Mouse (Mus musculus) embryo, embryonic 10.5 days (tissue): ENCODE data around the gene Rabl2.

Experiments
- DNase-seq: peaks from one replicate; pipeline ENCODE4 v3.0.0-alpha.2; 2015; ENCODE audit warnings: low spot score

Rabl2 gene

DNA sequence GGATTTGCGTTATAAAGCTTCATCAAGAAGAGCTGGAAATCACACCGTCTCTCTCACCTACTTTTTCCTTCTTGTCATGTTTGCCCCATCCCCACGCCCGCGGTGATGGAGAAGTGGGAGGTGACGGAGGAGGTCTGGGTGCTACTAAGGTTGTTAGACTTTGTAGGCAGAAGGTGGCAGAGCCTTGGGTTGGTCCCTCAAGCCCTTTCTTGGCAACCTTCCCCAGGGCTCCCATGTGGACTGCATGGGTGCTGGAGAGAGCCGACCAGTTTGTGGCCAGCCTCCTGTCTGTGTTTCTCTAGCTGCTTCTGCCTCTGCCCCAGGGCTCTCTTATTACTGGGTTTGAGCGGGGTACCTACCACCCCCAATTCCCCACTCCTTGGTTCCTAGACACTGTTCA lies 41.2 kb downstream of the Rabl2 start:
- no peak for DNase-seq

- DNase-seq, result no peak
Observed at GRCm38 (mm10) chr15:89548837-89549236, 42.9 kb downstream of the Rabl2 start.

DNA sequence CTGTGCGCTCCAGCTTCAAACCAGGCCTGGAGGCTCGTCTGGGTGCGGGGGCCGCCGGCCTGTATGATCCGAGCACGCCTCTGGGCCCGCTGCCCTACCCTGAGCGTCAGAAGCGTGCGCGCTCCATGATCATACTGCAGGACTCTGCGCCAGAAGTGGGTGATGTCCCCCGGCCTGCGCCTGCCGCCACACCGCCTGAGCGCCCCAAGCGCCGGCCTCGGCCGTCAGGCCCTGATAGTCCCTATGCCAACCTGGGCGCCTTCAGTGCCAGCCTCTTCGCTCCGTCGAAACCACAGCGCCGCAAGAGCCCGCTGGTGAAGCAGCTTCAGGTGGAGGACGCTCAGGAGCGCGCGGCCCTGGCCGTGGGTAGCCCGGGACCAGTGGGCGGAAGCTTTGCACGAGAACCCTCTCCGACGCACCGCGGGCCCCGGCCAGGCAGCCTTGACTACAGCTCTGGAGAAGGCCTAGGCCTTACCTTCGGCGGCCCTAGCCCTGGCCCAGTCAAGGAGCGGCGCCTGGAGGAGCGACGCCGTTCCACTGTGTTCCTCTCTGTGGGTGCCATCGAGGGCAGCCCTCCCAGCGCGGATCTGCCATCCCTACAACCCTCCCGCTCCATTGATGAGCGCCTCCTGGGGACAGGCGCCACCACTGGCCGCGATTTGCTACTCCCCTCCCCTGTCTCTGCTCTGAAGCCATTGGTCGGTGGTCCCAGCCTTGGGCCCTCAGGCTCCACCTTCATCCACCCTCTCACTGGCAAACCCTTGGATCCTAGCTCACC lies 43.7 kb downstream of the Rabl2 start:
- DNase-seq, result peak; percentile 84

- DNase-seq, result no peak
Observed at GRCm38 (mm10) chr15:89547321-89547720, 44.4 kb downstream of the Rabl2 start.

GRCm38 (mm10) chr15:89544171-89544570 lies 47.6 kb downstream of the Rabl2 start:
- no peak for DNase-seq

DNA sequence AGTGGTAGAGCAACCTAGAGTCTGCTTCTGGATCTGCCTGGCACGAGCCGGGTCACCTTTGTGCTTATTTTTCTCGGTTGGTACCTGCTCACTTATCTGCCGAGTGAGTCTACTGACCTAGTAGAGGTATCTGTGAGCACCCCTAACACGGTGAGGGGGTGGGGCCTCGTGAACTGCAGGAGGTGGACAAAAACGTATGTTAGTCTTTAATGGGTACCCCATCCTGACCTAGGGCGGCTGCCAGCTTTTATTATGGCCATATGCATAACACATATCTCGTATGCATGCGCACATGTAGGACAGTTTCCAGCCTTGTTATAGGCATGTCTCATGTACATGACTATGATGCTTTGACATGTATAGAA lies 57.9 kb downstream of the Rabl2 start:
- no peak for DNase-seq

DNA sequence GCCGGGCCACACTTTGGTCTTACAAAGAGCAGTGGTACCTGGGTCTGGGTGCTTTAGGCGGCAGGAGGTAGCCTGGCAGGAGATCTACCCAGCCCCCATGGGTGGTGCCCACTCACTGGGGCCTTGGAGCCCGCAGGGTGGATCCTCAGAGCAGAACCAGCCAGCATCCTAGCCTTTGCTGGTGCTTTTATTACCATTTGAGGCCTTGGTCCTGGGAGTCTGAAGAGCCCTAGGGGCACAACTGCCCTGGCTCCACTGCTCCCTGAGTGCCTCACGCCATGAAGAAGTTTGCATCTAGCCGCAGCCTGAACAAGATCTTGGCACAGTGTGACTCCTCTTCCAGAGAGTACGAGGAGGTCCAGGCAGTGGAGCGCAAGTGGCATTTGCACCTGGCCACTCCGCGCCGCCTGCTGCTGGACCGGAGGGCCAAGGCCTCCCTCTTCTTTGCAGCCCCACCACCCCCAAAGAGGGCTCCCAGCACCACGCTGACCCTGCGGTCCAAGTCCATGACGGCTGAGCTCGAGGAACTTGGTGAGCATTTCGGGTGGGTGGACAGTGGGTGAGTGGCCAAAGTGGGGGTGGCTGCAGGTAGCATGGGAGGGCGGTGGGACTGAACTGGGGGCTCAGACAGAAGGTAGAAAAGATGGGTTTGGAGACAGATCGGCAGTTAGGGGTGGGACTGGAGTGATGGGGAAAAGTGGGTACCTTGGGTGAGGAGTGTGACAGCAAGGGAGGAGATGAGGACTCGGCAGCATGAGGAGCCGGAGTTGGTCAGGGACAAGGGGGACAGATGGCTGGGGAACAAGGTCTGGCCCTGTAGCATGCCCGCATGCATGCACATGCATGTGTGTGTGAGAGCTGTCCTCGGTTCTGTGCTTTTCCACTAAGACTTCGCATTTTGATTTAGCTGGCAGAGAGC lies 58.5 kb downstream of the Rabl2 start:
- no peak for DNase-seq
